Mouse (Mus musculus) retina, embryonic 14.5 days (tissue): ENCODE data around the gene Gm17617.
"Not testable (repeated sequence)": the region's sequence is repeated elsewhere in the genome, so short reads cannot be mapped to it uniquely, and the experiment has no call there.

ENCODE experiments used
- DNase-seq: peaks from one replicate; pipeline ENCODE4 v3.0.0-alpha.2; 2015; ENCODE audit warnings: low spot score

Gm17617 gene

GRCm38 (mm10) chr13:55124903-55125302 is 8.4 kb downstream of the Gm17617 start:
- DNase-seq = no peak

- no peak for DNase-seq
These were observed 19.0 kb downstream of the Gm17617 start for GRCm38 (mm10) chr13:55114375-55114774.

DNA sequence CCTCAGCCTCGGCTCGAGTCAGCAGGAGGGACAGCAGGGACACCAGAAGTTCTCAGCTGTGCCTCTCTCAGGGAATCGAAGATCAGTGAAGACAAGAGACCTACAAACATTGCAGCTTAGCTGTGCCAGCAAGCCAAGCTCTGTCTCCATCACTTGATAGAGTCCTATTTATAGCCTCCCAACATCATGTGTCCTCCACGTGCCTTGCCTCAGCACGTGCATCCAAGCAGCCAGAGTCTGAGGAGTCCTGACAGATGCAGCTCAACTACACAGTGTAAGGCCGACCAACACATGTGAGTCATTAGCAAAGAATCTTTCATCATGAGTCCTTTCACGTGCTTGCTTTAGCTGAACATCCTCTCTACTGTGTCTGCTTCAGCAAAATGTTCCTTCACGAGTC is 25.7 kb downstream of the Gm17617 start:
- DNase-seq = no peak

DNA sequence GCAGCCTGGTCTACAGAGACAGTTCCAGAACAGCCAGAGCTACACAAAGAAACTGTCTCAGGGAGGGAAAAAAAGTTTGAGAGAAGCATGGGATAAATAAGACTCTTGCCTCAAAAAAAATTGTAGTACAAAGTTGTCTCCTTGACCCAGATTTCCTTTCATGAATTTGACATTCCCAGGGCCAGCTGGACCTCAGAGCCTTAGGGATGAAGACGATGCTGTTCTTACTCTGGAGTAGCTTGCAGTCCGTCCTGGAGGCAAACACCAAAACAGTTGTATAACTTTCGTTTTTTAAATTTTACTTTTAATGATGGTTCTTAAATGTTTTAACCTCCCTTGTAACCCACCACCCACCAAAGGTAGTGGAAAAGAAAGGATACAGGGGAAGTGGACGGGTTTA is 26.2 kb downstream of the Gm17617 start:
- DNase-seq = no peak

DNA sequence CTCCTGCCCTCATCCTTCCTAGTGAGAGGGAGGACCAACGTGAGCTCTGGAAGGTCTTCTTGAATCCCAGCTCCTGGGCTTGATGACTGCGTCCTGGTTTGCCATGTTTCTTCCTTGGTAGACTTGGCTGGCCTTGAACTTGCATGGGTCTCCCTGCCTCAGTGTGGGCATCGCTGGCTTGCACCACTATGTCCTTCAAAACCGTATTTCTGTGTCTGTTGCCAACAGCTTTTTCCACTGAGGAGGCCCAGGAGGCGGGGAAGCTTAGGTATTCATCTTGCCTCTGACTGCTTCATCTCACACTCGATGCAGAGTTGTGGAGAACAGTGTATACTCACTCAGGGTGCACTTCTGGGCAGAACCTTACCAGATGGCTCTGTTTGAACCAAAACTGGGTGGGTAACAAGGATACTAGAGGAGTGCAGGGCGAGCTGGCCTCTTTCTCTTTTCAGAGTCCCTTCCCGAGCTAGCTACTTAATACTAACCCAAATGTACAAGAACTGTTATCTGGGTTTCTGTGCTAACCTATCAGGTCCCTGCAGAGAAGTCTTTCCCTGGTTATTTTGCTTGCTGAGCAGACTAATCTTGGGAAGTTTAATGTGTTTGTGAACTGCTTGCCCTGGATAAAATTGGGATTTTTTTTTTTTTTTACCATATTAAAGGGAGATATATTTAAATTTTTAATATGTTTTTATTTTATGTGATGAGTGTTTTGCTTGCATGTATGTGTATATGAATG is 27.2 kb downstream of the Gm17617 start:
- DNase-seq = peak; percentile 19

GRCm38 (mm10) chr13:55105045-55105952 is 28.0 kb downstream of the Gm17617 start, which contains the start of gene Zfp346:
Zfp346 (plus strand) TSS chr13:55105311.
- peak; percentile 99 for DNase-seq

DNA sequence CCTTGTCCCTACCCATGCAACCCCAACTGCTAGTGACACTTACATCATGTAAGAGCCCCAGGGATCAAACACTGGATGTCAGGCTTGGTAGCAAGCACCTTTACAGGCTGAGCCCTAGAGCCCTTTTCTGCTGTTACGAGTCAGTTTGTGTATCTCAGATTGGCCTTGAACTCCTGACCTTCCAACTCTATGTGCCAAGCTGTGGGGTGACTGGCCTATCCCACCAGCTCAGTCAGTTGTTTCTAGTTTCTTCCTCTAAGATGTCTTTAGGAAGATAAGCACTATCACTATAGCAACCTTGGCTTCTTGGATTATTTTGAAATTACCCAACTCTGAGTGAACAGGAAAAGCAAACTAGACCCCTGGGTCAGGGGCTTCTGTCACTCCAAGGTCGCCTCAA is 30.0 kb downstream of the Gm17617 start:
- no peak for DNase-seq

GRCm38 (mm10) chr13:55102366-55102765 is 31.0 kb downstream of the Gm17617 start:
- no peak for DNase-seq

GRCm38 (mm10) chr13:55101627-55102026 is 31.7 kb downstream of the Gm17617 start:
- DNase-seq = no peak

- DNase-seq = peak; percentile 92
These were observed 33.4 kb downstream of the Gm17617 start, which contains the start of gene Uimc1 for GRCm38 (mm10) chr13:55099726-55100478. Uimc1 (minus strand) TSS chr13:55100300.

DNA sequence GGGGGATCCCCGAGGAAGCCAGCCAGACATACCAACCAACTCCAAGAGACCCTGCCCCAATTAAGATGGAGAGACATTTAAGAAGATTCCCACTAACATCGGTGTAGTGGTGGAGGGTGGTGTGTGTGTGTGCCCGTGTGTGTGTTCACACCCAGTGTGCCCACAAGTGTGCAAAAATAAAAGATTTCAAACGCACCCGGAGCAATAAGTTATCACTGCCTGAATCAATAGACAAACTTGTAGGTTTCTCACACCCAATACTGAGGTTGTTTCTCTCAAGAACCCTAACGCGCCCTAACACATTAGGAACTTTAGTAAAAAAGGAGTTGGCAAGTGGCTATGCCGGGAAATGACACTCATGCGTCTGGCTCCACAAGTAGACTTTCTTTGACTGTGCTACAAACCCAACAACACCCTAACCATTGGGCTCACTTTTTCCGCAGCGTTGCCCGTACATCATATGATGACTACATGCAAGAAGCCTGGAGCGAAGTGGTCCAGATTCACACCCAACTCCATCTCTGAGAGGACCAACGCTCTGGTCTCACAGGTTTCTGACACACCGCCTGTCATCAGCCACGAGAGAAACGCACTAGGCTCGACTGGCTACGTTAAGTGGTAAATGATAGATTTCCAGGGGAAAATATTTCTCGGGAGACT is 34.2 kb downstream of the Gm17617 start:
- peak; percentile 37 for DNase-seq

GRCm38 (mm10) chr13:55097841-55098240 is 35.5 kb downstream of the Gm17617 start:
- not testable (repeated sequence) for DNase-seq

DNA sequence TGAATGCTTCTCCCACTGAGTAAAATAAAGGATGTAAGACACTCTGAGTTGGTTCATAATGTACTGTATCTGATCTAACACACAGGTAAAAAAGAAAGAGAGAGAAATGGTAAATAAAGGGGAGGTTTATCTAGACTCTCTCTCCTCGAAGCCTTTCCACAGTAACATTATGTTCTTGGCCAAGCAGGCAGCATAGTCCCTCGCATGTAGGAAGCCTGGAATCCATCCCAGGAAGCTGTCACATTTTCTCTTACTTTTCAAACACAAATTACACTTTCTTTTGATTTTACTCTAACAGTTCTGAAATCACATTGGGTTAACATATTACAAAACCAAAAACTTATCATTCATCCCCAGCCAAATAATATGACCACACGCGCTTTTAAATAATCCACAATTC is 40.8 kb downstream of the Gm17617 start:
- DNase-seq = no peak
